Mouse (Mus musculus) stomach, postnatal 0 days (tissue): ENCODE data around the gene Trabd2b.

ENCODE experiments used
- CTCF ChIP-seq: IDR thresholded peaks from 2 replicates; pipeline ENCODE4 v1.5.1; 2016; ENCODE audit warnings: antibody characterized with exemption, low read depth, mild to moderate bottlenecking, moderate library complexity
- EP300 ChIP-seq: optimal IDR thresholded peaks from 2 replicates; pipeline ENCODE3; 2016; ENCODE audit warnings: antibody characterized with exemption

DNA sequence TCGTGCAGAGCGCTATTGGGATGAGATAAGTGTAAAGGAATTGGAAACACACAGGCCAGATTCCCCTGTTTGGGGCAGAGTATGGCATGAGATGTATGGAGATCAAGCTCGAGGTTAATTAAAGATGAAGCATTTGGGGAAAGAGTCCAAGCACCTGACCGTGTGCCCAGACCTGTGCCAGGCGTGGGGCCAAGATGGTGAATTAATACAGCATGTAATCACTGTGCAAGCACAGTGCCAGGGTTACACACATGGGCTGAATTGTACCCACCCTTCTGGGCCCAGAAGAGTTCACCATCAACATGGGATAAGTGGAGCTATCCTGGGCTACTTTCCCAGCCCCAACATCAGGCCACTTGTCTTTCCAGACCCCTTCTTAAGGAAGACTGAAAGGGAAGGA lies 205.5 kb downstream of the Trabd2b start:
- TF ChIP-seq CTCF (no peak), EP300 (no peak)
